In genomic region chr11:106722831-106723361, GRCm38 (mm10) we compare ENCODE assay signal across 9 mouse cellular contexts. TPM values are rescaled to one million over a fixed set of nuclear protein-coding genes. Genes with fewer than 3 reads are reported as not detected.
DNase-seq lines count a peak whose midpoint lies in the region; ATAC-seq lines count a peak whose summit lies in the region.
"Had no signal": no experiment of that assay in that cellular context is flagged by ENCODE, and none has a peak within 500 bp of the region (broad histone marks: within the 10 kb centered on the region; RNA-seq: fewer than 3 reads in every experiment).

No protein-coding gene starts in this region.

- WGBS in limb, embryonic 13.5 days: 12% methylated on average over 6 of the region's 7 CpGs
- 24% methylated on average over 7 of the region's 7 CpGs for WGBS in limb, embryonic 10.5 days
- WGBS in stomach, embryonic 15.5 days: 14% methylated on average over 7 of the region's 7 CpGs

- DNase-seq in limb, embryonic 10.5 days (ENCODE audit: low spot score): no peak
- peak; percentile 63 for DNase-seq in fibroblast of lung, adult 2 months (ENCODE audit: low read depth)
- peak; percentile 70 for DNase-seq in liver
- no peak for DNase-seq in cerebellum, postnatal 14 days
- no peak for DNase-seq in spleen, postnatal 36 days (ENCODE audit: low spot score in 2 of 2)
- DNase-seq in left cerebral cortex, postnatal 14 days (ENCODE audit: low spot score in 2 of 2): no peak

- H3K4me3 ChIP-seq in limb, embryonic 13.5 days: no peak overlapping the region
- no peak overlapping the region for H3K4me3 ChIP-seq in limb, embryonic 10.5 days
- H3K4me3 ChIP-seq in stomach, embryonic 15.5 days (replicated peaks): no peak overlapping the region
- H3K4me3 ChIP-seq: limb, embryonic 15.5 days had no signal

- H3K4me2 ChIP-seq in limb, embryonic 13.5 days (replicated peaks): no peak overlapping the region
- H3K4me2 ChIP-seq in stomach, embryonic 15.5 days: no peak overlapping the region
- H3K4me2 ChIP-seq: limb, embryonic 15.5 days had no signal

- no peaks in the 10 kb centered on the region for H3K27me3 ChIP-seq in limb, embryonic 13.5 days
- H3K27me3 ChIP-seq in limb, embryonic 10.5 days (ENCODE audit: low read depth, poor library complexity, severe bottlenecking): no peaks in the 10 kb centered on the region
- H3K27me3 ChIP-seq in stomach, embryonic 15.5 days (replicated peaks): no peaks in the 10 kb centered on the region
- H3K27me3 ChIP-seq: limb, embryonic 15.5 days had no signal

- H3K36me3 ChIP-seq in limb, embryonic 13.5 days: no peaks in the 10 kb centered on the region
- no peaks in the 10 kb centered on the region for H3K36me3 ChIP-seq in limb, embryonic 10.5 days
- H3K36me3 ChIP-seq in stomach, embryonic 15.5 days: no peaks in the 10 kb centered on the region
- H3K36me3 ChIP-seq: limb, embryonic 15.5 days had no signal

- no peak overlapping the region for H3K9ac ChIP-seq in limb, embryonic 13.5 days
- H3K9ac ChIP-seq in stomach, embryonic 15.5 days: no peak overlapping the region
- H3K9ac ChIP-seq: limb, embryonic 15.5 days had no signal

- intact Hi-C loops in left cerebral cortex, postnatal 14 days (cut with DNase I): no loop called here

- ATAC-seq in limb, embryonic 13.5 days (ENCODE audit: low FRiP score, low read depth): no peak
- ATAC-seq in stomach, embryonic 15.5 days (ENCODE audit: insufficient read depth, low FRiP score, low read depth): peak; percentile 63; the same call in 1 of the 2 replicates

- 0 out of 2 replicates have a peak overlapping the region, but pooled peaks have one; percentile 33 for H3K27ac ChIP-seq in limb, embryonic 13.5 days
- H3K27ac ChIP-seq in limb, embryonic 10.5 days: no peak overlapping the region
- no peak overlapping the region for H3K27ac ChIP-seq in stomach, embryonic 15.5 days
- H3K27ac ChIP-seq: limb, embryonic 15.5 days had no signal

- H3K9me3 ChIP-seq in limb, embryonic 13.5 days: no peaks in the 10 kb centered on the region
- H3K9me3 ChIP-seq in limb, embryonic 10.5 days (replicated peaks): no peaks in the 10 kb centered on the region
- no peaks in the 10 kb centered on the region for H3K9me3 ChIP-seq in stomach, embryonic 15.5 days
- H3K9me3 ChIP-seq: limb, embryonic 15.5 days had no signal

- H3K4me1 ChIP-seq in limb, embryonic 13.5 days: peaks cover 11% of the 10 kb centered on the region; the same call in 1 of the 2 replicates
- peaks cover 27% of the 10 kb centered on the region for H3K4me1 ChIP-seq in limb, embryonic 10.5 days
- peaks cover 6% of the 10 kb centered on the region; the same call in 1 of the 2 replicates for H3K4me1 ChIP-seq in stomach, embryonic 15.5 days

RNA-seq across cellular contexts. Expression of gene Pecam1, which starts 27.5 kb away (rescaled TPM):
- polyA plus RNA-seq in limb, embryonic 13.5 days (2015; fragmentation: Nextera tagmentation; extraction: Ambion mirVana): 33.5 and 36.8 TPM in 2 replicates
- polyA plus RNA-seq in limb, embryonic 10.5 days (2016; fragmentation: Nextera tagmentation; extraction: Ambion mirVana): 25.9 and 28.8 TPM in 2 replicates
- 44.6 and 48.5 TPM in 2 replicates for polyA plus RNA-seq in stomach, embryonic 15.5 days (2015; fragmentation: Nextera tagmentation; extraction: Ambion mirVana)
- total RNA-seq in left cerebral cortex, postnatal 14 days (2021): 10 to 100 TPM; 19.2 to 21.7 TPM

RNA-seq across cellular contexts. Expression of gene Milr1, which starts 28.1 kb away (rescaled TPM):
- polyA plus RNA-seq in limb, embryonic 13.5 days (2015; fragmentation: Nextera tagmentation; extraction: Ambion mirVana): 1.4 and 2.2 TPM in 2 replicates
- polyA plus RNA-seq in limb, embryonic 10.5 days (2016; fragmentation: Nextera tagmentation; extraction: Ambion mirVana): 0.67 and 1.2 TPM in 2 replicates
- 2.5 and 2.7 TPM in 2 replicates for polyA plus RNA-seq in stomach, embryonic 15.5 days (2015; fragmentation: Nextera tagmentation; extraction: Ambion mirVana)
- total RNA-seq in left cerebral cortex, postnatal 14 days (2021): under 1 TPM in 1 of 2 experiments, not detected in 1; 0.21 TPM

RNA-seq across cellular contexts. Expression of gene Polg2, which starts 56.4 kb away (rescaled TPM):
- 13.2 and 15.0 TPM in 2 replicates for polyA plus RNA-seq in limb, embryonic 13.5 days (2015; fragmentation: Nextera tagmentation; extraction: Ambion mirVana)
- polyA plus RNA-seq in limb, embryonic 10.5 days (2016; fragmentation: Nextera tagmentation; extraction: Ambion mirVana): 10.7 and 11.2 TPM in 2 replicates
- polyA plus RNA-seq in stomach, embryonic 15.5 days (2015; fragmentation: Nextera tagmentation; extraction: Ambion mirVana): 9.7 and 11.1 TPM in 2 replicates
- total RNA-seq in left cerebral cortex, postnatal 14 days (2021): 1 to 10 TPM; 3.6 to 4.3 TPM

Comparison
In these comparisons a context has a peak if more than half of its experiments do, and no peak if none do; other contexts are left out.
1. DNase-seq: peak in fibroblast of lung, adult 2 months (single experiment) and liver (single experiment); none in limb, embryonic 10.5 days (single experiment), cerebellum, postnatal 14 days (0 of 2), spleen, postnatal 36 days (0 of 2) and left cerebral cortex, postnatal 14 days (0 of 2).